Mouse (Mus musculus) liver, embryonic 14.5 days (tissue): ENCODE measurements at regions not wholly inside any gene's neighbourhood (a gene's known extent, or its start where the extent isn't known, plus 50 kb on each side); places are given as distances from the start of the nearest gene placed in this dataset.

Source experiments
- ATAC-seq: fragments of 200-750 bp; cut with Nextera tagmentation; 2 replicates; pipeline ENCODE4 v1.8.0; 2017; ENCODE audit warnings: moderate number of reproducible peaks, mild to moderate bottlenecking, moderate library complexity; ENCODE audit not compliant: insufficient read depth
- DNase-seq, 3 experiments: peaks; one replicate each; pipeline ENCODE4 v3.0.0-alpha.2; 2012 to 2013; ENCODE audit warnings: low read depth in 3 of 3, low spot score in 3 of 3
- H3K27ac ChIP-seq: fragments of 300-500 bp; sonication (generic); 2 replicates; pipeline ENCODE4 v1.5.1; 2014; ENCODE audit warnings: moderate library complexity, mild to moderate bottlenecking, control low read depth, inconsistent platforms
- H3K27me3 ChIP-seq: fragments of 300-500 bp; sonication (generic); 2 replicates; pipeline ENCODE4 v1.6.1; 2014; ENCODE audit warnings: mild to moderate bottlenecking, low read length, moderate library complexity; ENCODE audit not compliant: control insufficient read depth, insufficient read depth
- H3K36me3 ChIP-seq: fragments of 300-500 bp; sonication (generic); replicated peaks from 2 replicates; pipeline ENCODE4 v1.6.1; 2014; ENCODE audit warnings: low read depth; ENCODE audit not compliant: control insufficient read depth, insufficient read depth
- H3K4me1 ChIP-seq, 2 experiments: fragments of 200-500 bp in 1 of 2; fragments of 300-500 bp in 1 of 2; sonication (generic) in 1 of 2; replicated peaks; 2 replicates each; pipeline ENCODE4 v1.6.1; 2012 to 2014; ENCODE audit warnings: antibody characterized with exemption in 1 of 2, inconsistent platforms in 1 of 2, low read length in 1 of 2; ENCODE audit not compliant: control insufficient read depth in 2 of 2, insufficient read depth in 2 of 2
- H3K4me2 ChIP-seq: fragments of 300-500 bp; sonication (generic); 2 replicates; pipeline ENCODE4 v1.6.1; 2014; ENCODE audit warnings: low read depth, mild to moderate bottlenecking, control low read depth, moderate library complexity
- H3K4me3 ChIP-seq, 2 experiments: fragments of 200-500 bp in 1 of 2; fragments of 300-500 bp in 1 of 2; sonication (generic) in 1 of 2; 2 replicates each; pipeline ENCODE4 v1.5.1; 2012 to 2014; ENCODE audit warnings: low read depth in 2 of 2, low read length in 2 of 2, mild to moderate bottlenecking in 2 of 2, control low read depth in 1 of 2, inconsistent platforms in 1 of 2, moderate library complexity in 1 of 2; ENCODE audit not compliant: insufficient read depth in 1 of 2
- H3K9ac ChIP-seq: fragments of 300-500 bp; sonication (generic); replicated peaks from 2 replicates; pipeline ENCODE4 v1.6.1; 2014; ENCODE audit warnings: mild to moderate bottlenecking, control low read depth, moderate library complexity
- H3K9me3 ChIP-seq: fragments of 300-500 bp; sonication (generic); 2 replicates; pipeline ENCODE4 v1.6.1; 2016; ENCODE audit warnings: low read length, mixed read lengths; ENCODE audit not compliant: control insufficient read depth
- CTCF ChIP-seq: IDR thresholded peaks from 2 replicates; pipeline ENCODE4 v1.5.1; 2016; ENCODE audit warnings: antibody characterized with exemption, low read depth, control low read depth
- EP300 ChIP-seq: IDR thresholded peaks from 2 replicates; pipeline ENCODE4 v1.6.1; 2016; ENCODE audit warnings: antibody characterized with exemption, low read depth
- WGBS: fragments of 180-500 bp; shearing (Covaris S2); extraction: QIAGEN DNeasy Blood & Tissue Kit; methylation state at CpG from one replicate; pipeline ENCODE4 v1.1.7; 2014; ENCODE audit not compliant: insufficient replicate concordance; 5-methylcytosine and 5-hydroxymethylcytosine counted together

GRCm38 (mm10) chr10:84260931-84261650 is 179.3 kb downstream of the Nuak1 start:
- DNase-seq (no peak), ATAC-seq (no peak)
- H3K4me2 ChIP-seq, result no peak overlapping the region
- no peak overlapping the region for H3K27ac ChIP-seq
- 45% methylated on average over 6 of the region's 6 CpGs for WGBS
- no peaks in the 10 kb centered on the region for H3K9me3 ChIP-seq
- H3K4me1 ChIP-seq, result no peaks in the 10 kb centered on the region
- H3K9ac ChIP-seq, result no peak overlapping the region
- H3K4me3 ChIP-seq, result no peak overlapping the region
- TF ChIP-seq CTCF (no peak), EP300 (no peak)
- H3K27me3 ChIP-seq, result no peaks in the 10 kb centered on the region
- no peaks in the 10 kb centered on the region for H3K36me3 ChIP-seq

- 63% methylated on average over 4 of the region's 4 CpGs for WGBS
- Histone ChIP-seq H3K4me2 (no peak overlapping the region), H3K27me3 (no peaks in the 10 kb centered on the region), H3K9ac (no peak overlapping the region), H3K27ac (no peak overlapping the region), H3K4me3 (no peak overlapping the region), H3K4me1 (no peaks in the 10 kb centered on the region), H3K36me3 (no peaks in the 10 kb centered on the region), H3K9me3 (no peaks in the 10 kb centered on the region)
- DNase-seq (no peak), ATAC-seq (no peak)
- TF ChIP-seq EP300 (no peak), CTCF (no peak)
These were observed 177.5 kb downstream of the Nuak1 start for GRCm38 (mm10) chr10:84262943-84263342.

- Histone ChIP-seq H3K9ac (no peak overlapping the region), H3K36me3 (no peaks in the 10 kb centered on the region), H3K4me2 (no peak overlapping the region), H3K9me3 (no peaks in the 10 kb centered on the region), H3K27ac (no peak overlapping the region), H3K4me3 (no peak overlapping the region), H3K27me3 (no peaks in the 10 kb centered on the region), H3K4me1 (no peaks in the 10 kb centered on the region)
- ATAC-seq, result no peak
- 60% methylated on average over 6 of the region's 6 CpGs for WGBS
- no peak for TF ChIP-seq CTCF
- no peak for TF ChIP-seq EP300
- DNase-seq, result no peak
These were observed 154.4 kb downstream of the Nuak1 start for GRCm38 (mm10) chr10:84285832-84286506.

GRCm38 (mm10) chr10:84294422-84294821 is 146.0 kb downstream of the Nuak1 start:
- H3K9me3 ChIP-seq, result no peaks in the 10 kb centered on the region
- DNase-seq, result no peak
- no peaks in the 10 kb centered on the region for H3K4me1 ChIP-seq
- 54% methylated on average over 4 of the region's 4 CpGs for WGBS
- no peak for ATAC-seq
- H3K27ac ChIP-seq, result no peak overlapping the region
- H3K4me2 ChIP-seq, result no peak overlapping the region
- no peaks in the 10 kb centered on the region for H3K27me3 ChIP-seq
- no peaks in the 10 kb centered on the region for H3K36me3 ChIP-seq
- TF ChIP-seq CTCF (no peak), EP300 (no peak)
- H3K4me3 ChIP-seq, result no peak overlapping the region
- H3K9ac ChIP-seq, result no peak overlapping the region

GRCm38 (mm10) chr10:84296168-84296567 is 144.2 kb downstream of the Nuak1 start:
- Histone ChIP-seq H3K36me3 (no peaks in the 10 kb centered on the region), H3K27me3 (no peaks in the 10 kb centered on the region), H3K4me2 (no peak overlapping the region), H3K9ac (no peak overlapping the region), H3K4me3 (no peak overlapping the region), H3K9me3 (no peaks in the 10 kb centered on the region), H3K4me1 (no peaks in the 10 kb centered on the region), H3K27ac (no peak overlapping the region)
- 51% methylated on average over 3 of the region's 3 CpGs for WGBS
- no peak for ATAC-seq
- TF ChIP-seq CTCF (no peak), EP300 (no peak)
- no peak for DNase-seq
